Mouse (Mus musculus) CD4-positive naive resting alpha-beta T cell, adult 76 days (primary cell): ENCODE measurements around the gene Trim25. TPM values are rescaled to one million over a fixed set of nuclear protein-coding genes. Genes with fewer than 3 reads are reported as not detected.

Experiments
- total RNA-seq: library from RNA; stranded (reverse); gene quantifications from one replicate; pipeline ENCODE4 v1.2.4, GENCODE M21; 2023

The Trim25 gene
- total RNA-seq: 101 TPM

DNA sequence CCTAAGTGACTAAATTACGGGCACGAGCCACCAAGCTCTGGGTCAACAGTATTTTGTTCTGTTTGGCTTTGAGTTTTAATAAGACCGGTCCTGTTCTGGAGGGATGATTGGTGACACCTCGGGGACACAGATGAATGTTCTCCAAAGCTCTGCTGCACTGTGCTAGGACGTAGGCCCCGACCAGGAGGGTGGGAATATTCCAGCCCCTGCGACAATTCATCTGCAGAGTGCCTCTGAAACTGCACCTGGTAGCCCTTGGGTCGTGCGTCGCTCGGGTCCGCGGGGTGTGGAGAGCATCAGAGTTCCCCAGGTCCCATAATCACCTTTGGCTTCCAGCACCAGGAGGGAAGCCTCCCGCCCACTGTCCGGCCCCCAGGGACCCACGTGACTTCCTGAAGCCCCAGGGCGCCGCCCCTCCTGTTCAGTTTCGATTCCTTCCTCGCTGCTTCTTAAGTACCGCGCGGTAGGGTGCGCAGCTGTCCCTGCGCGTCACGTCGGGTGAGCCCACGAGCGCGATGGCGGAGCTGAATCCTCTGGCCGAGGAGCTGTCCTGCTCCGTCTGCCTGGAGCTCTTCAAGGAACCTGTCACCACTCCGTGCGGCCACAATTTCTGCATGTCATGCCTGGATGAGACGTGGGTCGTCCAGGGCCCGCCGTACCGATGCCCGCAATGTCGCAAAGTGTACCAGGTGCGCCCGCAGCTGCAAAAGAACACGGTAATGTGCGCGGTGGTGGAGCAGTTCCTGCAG is at the start of gene Trim25:
Gene Trim25 (plus strand): TSS at position 403 of the 749 bp plus-strand sequence.

GRCm38 (mm10) chr11:88955217-88955969 is 43.8 kb upstream of the Trim25 start, which contains the start of gene Scpep1:
TSS of gene Scpep1 (minus strand) at chr11:88955465.

DNA sequence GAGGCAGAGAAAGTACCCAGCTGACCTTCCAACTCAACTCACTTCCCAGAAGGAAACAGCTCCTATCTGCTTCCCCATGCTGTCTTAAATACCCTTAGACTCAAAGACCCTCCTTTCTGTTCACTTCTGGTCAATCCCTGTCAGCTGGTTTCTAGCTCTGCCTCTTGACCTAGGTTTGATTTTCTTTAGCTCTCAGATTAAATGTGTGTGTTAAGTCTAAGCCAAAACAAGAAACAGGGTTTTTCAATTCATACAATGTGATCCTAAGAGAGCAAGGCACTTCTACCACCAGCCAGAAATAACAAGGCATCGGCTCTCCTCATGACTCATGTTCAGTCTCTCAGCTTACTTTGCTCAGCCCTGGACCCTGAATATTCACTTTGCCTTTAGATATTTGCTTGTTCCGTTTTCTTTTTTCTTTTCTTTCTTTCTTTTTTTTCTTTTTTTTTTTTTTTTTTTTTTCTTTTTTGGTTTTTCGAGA is 32.3 kb upstream of the Trim25 start, which contains the start of gene Elobl:
Gene Elobl (minus strand): TSS at position 51 of the 481 bp plus-strand sequence.

GRCm38 (mm10) chr11:88970202-88970732 is 28.9 kb upstream of the Trim25 start, which contains the start of gene Coil:
TSS of gene Coil (plus strand) at chr11:88970252.

DNA sequence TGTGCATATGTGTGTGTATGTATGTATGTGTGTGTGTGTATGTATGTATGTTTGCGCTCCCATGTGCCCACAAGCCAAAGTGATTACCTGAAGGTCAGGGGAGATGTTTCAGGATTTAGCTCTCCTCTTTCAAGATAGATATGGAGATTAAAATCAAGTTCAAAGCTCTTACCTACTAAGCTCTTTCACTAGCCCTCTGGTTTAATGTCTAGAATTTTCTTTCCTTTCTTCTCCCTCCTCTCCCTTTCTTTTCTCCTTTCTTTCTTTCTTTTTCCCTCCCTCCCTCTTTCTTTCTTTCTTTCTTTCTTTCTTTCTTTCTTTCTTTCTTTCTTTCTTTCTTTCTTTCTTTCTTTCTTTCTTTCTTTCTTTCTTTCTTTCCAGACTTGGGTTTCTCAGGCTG is 67.6 kb downstream of the Trim25 start, which contains the start of gene Dgke:
Gene Dgke (minus strand): TSS at position 101 of the 400 bp plus-strand sequence.

Other genes with a start within 250 kb of the Trim25 start
- 1.6 TPM for gene Akap1, start 134.8 kb upstream of the Trim25 start, total RNA-seq
- 14.9 TPM for gene Scpep1, start 43.9 kb upstream of the Trim25 start, total RNA-seq
- not detected for gene Elobl, start 32.4 kb upstream of the Trim25 start, total RNA-seq
- gene Coil, start 29.1 kb upstream of the Trim25 start, total RNA-seq: 28.1 TPM
- gene Dgke, start 67.5 kb downstream of the Trim25 start, total RNA-seq: 20.3 TPM
- not detected for gene Gm525, start 74.5 kb downstream of the Trim25 start, total RNA-seq